Mouse (Mus musculus): ENCODE results near the gene Degs2. TPM values are rescaled to one million over a fixed set of nuclear protein-coding genes. Genes with fewer than 3 reads are reported as not detected.

Gene Degs2
- polyA plus RNA-seq, 1 experiment: not detected

GRCm38 (mm10) chr12:108686463-108686862 lies 15.7 kb downstream of the Degs2 start:
- Histone ChIP-seq H3K4me1 (ENCODE audit: control insufficient read depth, insufficient read depth, low read length) (no peaks in the 10 kb centered on the region), H3K4me3 (ENCODE audit: insufficient read depth, low read length) (no peak overlapping the region), H3K27ac (ENCODE audit: insufficient read depth, low read length) (no peak overlapping the region)
- TF ChIP-seq CTCF (IDR thresholded peaks at IDR 0.05; ENCODE audit: borderline replicate concordance, insufficient read depth, low read length) (no peak), POLR2A (IDR thresholded peaks at IDR 0.05; ENCODE audit: low read depth, low read length) (no peak)

- H3K4me1 ChIP-seq (ENCODE audit: control insufficient read depth, insufficient read depth, low read length): no peaks in the 10 kb centered on the region
- no peak overlapping the region for H3K4me3 ChIP-seq (ENCODE audit: insufficient read depth, low read length)
- TF ChIP-seq CTCF (IDR thresholded peaks at IDR 0.05; ENCODE audit: borderline replicate concordance, insufficient read depth, low read length): no peak
- TF ChIP-seq POLR2A (IDR thresholded peaks at IDR 0.05; ENCODE audit: low read depth, low read length): no peak
- H3K27ac ChIP-seq (ENCODE audit: insufficient read depth, low read length): no peak overlapping the region
Observed at GRCm38 (mm10) chr12:108682240-108683023, 19.7 kb downstream of the Degs2 start.

- Histone ChIP-seq H3K4me1 (ENCODE audit: control insufficient read depth, insufficient read depth, low read length) (no peaks in the 10 kb centered on the region), H3K4me3 (ENCODE audit: insufficient read depth, low read length) (no peak overlapping the region), H3K27ac (ENCODE audit: insufficient read depth, low read length) (no peak overlapping the region)
- TF ChIP-seq POLR2A (IDR thresholded peaks at IDR 0.05; ENCODE audit: low read depth, low read length) (no peak), CTCF (IDR thresholded peaks at IDR 0.05; ENCODE audit: borderline replicate concordance, insufficient read depth, low read length) (no peak)
Observed at GRCm38 (mm10) chr12:108680861-108681260, 21.3 kb downstream of the Degs2 start.

- Histone ChIP-seq H3K27ac (ENCODE audit: insufficient read depth, low read length) (no peak overlapping the region), H3K4me3 (ENCODE audit: insufficient read depth, low read length) (no peak overlapping the region), H3K4me1 (ENCODE audit: control insufficient read depth, insufficient read depth, low read length) (no peaks in the 10 kb centered on the region; the same call in 1 of the 2 replicates)
- TF ChIP-seq CTCF (IDR thresholded peaks at IDR 0.05; ENCODE audit: borderline replicate concordance, insufficient read depth, low read length) (no peak), POLR2A (IDR thresholded peaks at IDR 0.05; ENCODE audit: low read depth, low read length) (no peak)
Observed at GRCm38 (mm10) chr12:108678366-108678765, 23.7 kb downstream of the Degs2 start.

GRCm38 (mm10) chr12:108677116-108677515 lies 25.0 kb downstream of the Degs2 start:
- Histone ChIP-seq H3K27ac (ENCODE audit: insufficient read depth, low read length) (no peak overlapping the region), H3K4me1 (ENCODE audit: control insufficient read depth, insufficient read depth, low read length) (no peaks in the 10 kb centered on the region; the same call in 1 of the 2 replicates), H3K4me3 (ENCODE audit: insufficient read depth, low read length) (no peak overlapping the region)
- TF ChIP-seq CTCF (IDR thresholded peaks at IDR 0.05; ENCODE audit: borderline replicate concordance, insufficient read depth, low read length) (no peak), POLR2A (IDR thresholded peaks at IDR 0.05; ENCODE audit: low read depth, low read length) (no peak)

- no peak overlapping the region for H3K4me3 ChIP-seq (ENCODE audit: insufficient read depth, low read length)
- H3K4me1 ChIP-seq (ENCODE audit: control insufficient read depth, insufficient read depth, low read length): no peaks in the 10 kb centered on the region; the same call in 1 of the 2 replicates
Observed at GRCm38 (mm10) chr12:108675614-108676401, 26.3 kb downstream of the Degs2 start.

GRCm38 (mm10) chr12:108674916-108675315 lies 27.2 kb downstream of the Degs2 start:
- Histone ChIP-seq H3K4me1 (ENCODE audit: control insufficient read depth, insufficient read depth, low read length) (no peaks in the 10 kb centered on the region; the same call in 1 of the 2 replicates), H3K27ac (ENCODE audit: insufficient read depth, low read length) (no peak overlapping the region; the same call in 1 of the 2 replicates)
- no peak for TF ChIP-seq POLR2A (IDR thresholded peaks at IDR 0.05; ENCODE audit: low read depth, low read length)
- TF ChIP-seq CTCF (IDR thresholded peaks at IDR 0.05; ENCODE audit: borderline replicate concordance, insufficient read depth, low read length): no peak

More at GRCm38 (mm10) chr12:108675614-108676401, 26.3 kb downstream of the Degs2 start:
- TF ChIP-seq CTCF (IDR thresholded peaks at IDR 0.05; ENCODE audit: borderline replicate concordance, insufficient read depth, low read length) (0 out of 2 replicates have a peak, but pooled peaks have one; percentile 14), POLR2A (IDR thresholded peaks at IDR 0.05; ENCODE audit: low read depth, low read length) (no peak)
- H3K27ac ChIP-seq (ENCODE audit: insufficient read depth, low read length): peak overlapping the region; percentile 80; the same call in 1 of the 2 replicates

GRCm38 (mm10) chr12:108674502-108674901 lies 27.6 kb downstream of the Degs2 start:
- Histone ChIP-seq H3K4me3 (ENCODE audit: insufficient read depth, low read length) (no peak overlapping the region), H3K4me1 (ENCODE audit: control insufficient read depth, insufficient read depth, low read length) (no peaks in the 10 kb centered on the region; the same call in 1 of the 2 replicates), H3K27ac (ENCODE audit: insufficient read depth, low read length) (no peak overlapping the region)
- no peak for TF ChIP-seq POLR2A (IDR thresholded peaks at IDR 0.05; ENCODE audit: low read depth, low read length)

More at GRCm38 (mm10) chr12:108674916-108675315, 27.2 kb downstream of the Degs2 start:
- no peak overlapping the region for H3K4me3 ChIP-seq (ENCODE audit: insufficient read depth, low read length)

- no peak for TF ChIP-seq POLR2A (IDR thresholded peaks at IDR 0.05; ENCODE audit: low read depth, low read length)
- TF ChIP-seq CTCF (IDR thresholded peaks at IDR 0.05; ENCODE audit: borderline replicate concordance, insufficient read depth, low read length): no peak
- no peaks in the 10 kb centered on the region; the same call in 1 of the 2 replicates for H3K4me1 ChIP-seq (ENCODE audit: control insufficient read depth, insufficient read depth, low read length)
- H3K4me3 ChIP-seq (ENCODE audit: insufficient read depth, low read length): no peak overlapping the region
- no peak overlapping the region for H3K27ac ChIP-seq (ENCODE audit: insufficient read depth, low read length)
Observed at GRCm38 (mm10) chr12:108673546-108673945, 28.6 kb downstream of the Degs2 start.
